Mouse (Mus musculus) 3134 (cell line): ENCODE measurements around the gene Pex1.
"Not testable (repeated sequence)": the region's sequence is repeated elsewhere in the genome, so short reads cannot be mapped to it uniquely, and the experiment has no call there.

ENCODE experiments used
- DNase-seq: peaks from one replicate; pipeline ENCODE4 v3.0.0-alpha.2; 2011; ENCODE audit warnings: low spot score; ENCODE audit not compliant: insufficient read length; ENCODE audit errors: extremely low read depth

Gene Pex1

GRCm38 (mm10) chr5:3635286-3635685 lies 39.4 kb downstream of the Pex1 start:
- DNase-seq: no peak

DNA sequence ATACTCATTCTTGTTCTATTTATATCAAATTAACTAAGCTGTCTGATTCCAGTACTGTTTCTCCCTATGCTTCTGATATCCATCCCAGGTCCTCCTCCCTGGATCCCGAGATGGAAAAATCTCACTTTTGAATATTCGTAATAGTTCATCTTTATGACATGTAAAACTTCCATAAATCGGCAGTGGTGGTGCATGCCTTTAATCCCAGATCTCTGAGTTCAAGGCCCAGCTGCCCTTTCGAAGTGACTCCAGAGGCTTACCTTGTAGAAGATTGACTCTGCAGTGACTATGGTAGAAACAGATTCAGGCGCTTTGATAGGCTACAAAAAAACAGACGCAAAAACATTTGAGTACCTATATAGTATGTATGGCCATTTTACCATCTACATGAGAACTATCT lies 48.8 kb downstream of the Pex1 start:
- no peak for DNase-seq

GRCm38 (mm10) chr5:3645326-3645725 lies 49.5 kb downstream of the Pex1 start:
- no peak for DNase-seq

DNA sequence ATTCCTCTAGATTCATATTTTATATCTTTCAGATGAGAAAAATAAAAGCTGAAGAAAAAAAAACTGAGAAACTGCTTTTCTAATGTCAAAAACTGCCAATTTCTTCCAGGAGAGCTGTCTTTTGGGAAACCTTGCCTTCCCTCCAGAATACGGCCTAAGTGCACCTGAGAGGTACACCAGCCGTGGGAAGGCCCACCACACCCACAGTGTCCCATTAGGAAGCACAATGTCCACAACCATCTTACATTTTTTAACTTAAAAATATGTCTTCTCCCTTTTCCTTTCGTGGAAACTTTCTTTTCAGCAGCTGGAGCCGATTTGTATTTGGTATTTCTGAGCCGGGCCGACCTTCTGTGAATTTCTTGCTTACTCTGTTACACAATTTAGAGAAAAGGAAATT lies 50.7 kb downstream of the Pex1 start:
- DNase-seq: no peak

GRCm38 (mm10) chr5:3646991-3647707 lies 51.3 kb downstream of the Pex1 start:
- DNase-seq: peak; percentile 68

- DNase-seq: peak; percentile 83
Measured at GRCm38 (mm10) chr5:3647708-3648121, 51.8 kb downstream of the Pex1 start.

- no peak for DNase-seq
Measured at GRCm38 (mm10) chr5:3648206-3648848, 52.5 kb downstream of the Pex1 start.

GRCm38 (mm10) chr5:3648849-3649210 lies 53.0 kb downstream of the Pex1 start:
- no peak for DNase-seq

- no peak for DNase-seq
Measured at GRCm38 (mm10) chr5:3650881-3651280, 55.0 kb downstream of the Pex1 start, which contains the start of gene Tmbim7. TSS of gene Tmbim7 (plus strand) at chr5:3651181.

DNA sequence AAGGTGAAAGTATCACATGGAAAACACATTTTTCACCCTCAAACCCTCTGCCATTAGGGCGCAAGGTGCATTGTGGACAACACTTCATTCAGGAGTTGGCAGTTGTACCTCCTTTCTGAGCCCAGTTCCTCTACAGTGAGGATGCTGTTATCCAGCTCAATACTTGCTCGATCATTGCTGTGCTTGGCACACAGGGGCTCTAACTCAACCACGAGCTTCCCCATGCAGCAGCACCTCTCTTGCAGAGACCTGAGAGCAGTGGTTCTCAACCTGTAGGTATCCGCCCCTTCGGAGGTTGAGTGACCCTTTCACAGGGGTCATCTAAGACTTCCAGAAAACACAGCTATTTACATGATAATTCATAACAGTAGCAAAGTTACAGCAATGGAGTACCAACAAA lies 55.8 kb downstream of the Pex1 start:
- DNase-seq: no peak

- DNase-seq: not testable (repeated sequence)
Measured at GRCm38 (mm10) chr5:3652903-3653575, 57.2 kb downstream of the Pex1 start.

- DNase-seq: no peak
Measured at GRCm38 (mm10) chr5:3653801-3654200, 57.9 kb downstream of the Pex1 start.

- DNase-seq: no peak
Measured at GRCm38 (mm10) chr5:3657085-3657484, 61.2 kb downstream of the Pex1 start, which contains the start of gene Gatad1. TSS of gene Gatad1 (minus strand) at chr5:3657185.

- DNase-seq: no peak
Measured at GRCm38 (mm10) chr5:3665225-3665624, 69.4 kb downstream of the Pex1 start.

DNA sequence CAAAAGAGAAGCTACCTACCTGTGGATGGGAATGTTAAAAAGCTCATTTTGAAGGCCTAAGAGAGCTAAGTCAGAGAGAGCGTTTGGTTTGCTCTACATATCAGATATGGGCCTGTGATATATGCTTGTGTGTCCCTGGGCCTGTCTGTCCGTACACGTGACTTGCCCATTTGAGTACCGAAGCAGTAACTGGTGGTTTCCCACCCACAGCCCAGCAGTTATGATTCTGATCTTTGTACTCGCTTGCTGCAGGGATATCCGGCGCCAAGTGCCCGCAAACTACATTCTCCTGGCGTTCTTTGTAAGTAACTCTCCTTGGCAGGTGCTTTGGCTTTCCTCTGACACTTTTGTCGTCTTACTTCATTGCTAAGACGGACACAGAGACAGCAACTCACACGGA lies 70.7 kb downstream of the Pex1 start:
- no peak for DNase-seq

DNA sequence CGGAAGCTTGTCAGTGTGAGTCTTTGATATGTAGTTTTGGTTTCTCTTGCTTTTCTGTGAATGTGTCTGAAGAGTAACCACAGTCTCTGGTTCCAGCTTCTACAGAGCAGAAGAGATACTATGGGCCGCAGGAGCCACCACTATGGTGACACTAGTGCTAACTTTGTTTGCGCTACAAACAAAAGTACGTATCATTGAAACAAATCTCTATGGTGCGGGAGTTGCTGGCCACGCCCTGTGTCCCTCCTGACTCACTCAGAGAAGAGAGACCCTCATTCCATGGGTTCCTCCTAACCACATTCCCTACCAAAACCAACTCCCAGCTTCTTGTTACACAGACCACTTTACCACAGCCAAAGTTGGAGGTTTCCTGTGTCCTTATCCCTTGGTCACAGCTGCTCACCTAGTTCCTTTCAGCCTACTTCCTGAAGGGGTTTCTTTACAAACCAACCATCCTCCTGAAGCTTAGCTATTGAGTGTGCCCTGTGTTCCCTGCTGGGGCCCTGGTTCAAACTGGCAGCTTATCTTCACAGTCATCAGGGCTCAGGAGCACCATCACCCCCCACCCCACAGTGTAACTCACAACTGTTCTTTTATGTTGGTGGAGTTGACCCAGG lies 74.2 kb downstream of the Pex1 start:
- no peak for DNase-seq
